ENCODE assay signal across 10 mouse cellular contexts in the genomic region with DNA sequence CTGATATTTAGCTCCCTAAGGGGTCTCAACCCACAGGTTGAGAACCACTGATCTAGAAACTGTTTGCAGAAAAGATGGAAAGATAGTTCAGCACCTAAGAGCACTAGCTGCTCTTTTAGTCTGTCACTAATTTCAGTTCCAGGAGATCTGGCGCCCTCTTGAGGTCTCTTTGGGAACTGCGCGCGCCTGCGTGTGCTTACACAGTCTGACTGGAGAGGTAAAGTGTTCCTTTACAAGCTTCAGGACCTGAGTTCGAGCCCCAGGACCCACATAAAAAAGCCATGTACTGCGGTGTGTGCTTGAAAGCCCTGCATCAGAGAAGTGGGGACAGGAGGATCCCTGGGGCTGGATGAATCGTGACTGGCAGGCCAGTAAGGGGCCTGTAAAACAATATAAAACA. TPM values are rescaled to one million over a fixed set of nuclear protein-coding genes. Genes with fewer than 3 reads are reported as not detected.
A peak's percentile ranks its signal among the peaks of the same experiment; 100 is the strongest.
DNase-seq lines count a peak whose midpoint lies in the region; ATAC-seq and TF ChIP-seq lines count a peak whose summit lies in the region.
"Had no signal": no experiment of that assay in that cellular context is flagged by ENCODE, and none has a peak within 500 bp of the region (broad histone marks: within the 10 kb centered on the region; RNA-seq: fewer than 3 reads in every experiment).

No protein-coding gene starts in this region.

- no peaks in the 10 kb centered on the region for H3K36me3 ChIP-seq in heart, adult 2 months (ENCODE audit: control insufficient read depth, insufficient read depth, low read length)
- no peaks in the 10 kb centered on the region for H3K36me3 ChIP-seq in heart, embryonic 10.5 days
- H3K36me3 ChIP-seq in limb, embryonic 11.5 days (ENCODE audit: control insufficient read depth, insufficient read depth, low read length), result no peaks in the 10 kb centered on the region
- no peaks in the 10 kb centered on the region for H3K36me3 ChIP-seq in small intestine, adult 2 months (ENCODE audit: control insufficient read depth, insufficient read depth, low read length)
- H3K36me3 ChIP-seq: embryonic facial prominence, embryonic 12.5 days; limb, embryonic 12.5 days had no signal

- peak in 1 of 2 experiments; percentile 70 for DNase-seq in heart, adult 2 months
- no peak for DNase-seq in heart, embryonic 10.5 days (ENCODE audit: low spot score)
- peak; percentile 58 for DNase-seq in right cerebral cortex, postnatal 4 days
- no peak for DNase-seq in right cerebral cortex, adult 18-20 months
- peak; percentile 17 for DNase-seq in brain, adult 2 months (ENCODE audit: low read depth, low spot score)
- DNase-seq in limb, embryonic 11.5 days (ENCODE audit: low spot score), result peak; percentile 67
- no peak for DNase-seq in layer of hippocampus, postnatal 36 days

- no peak for ATAC-seq in limb, embryonic 11.5 days (ENCODE audit: insufficient number of reproducible peaks, low FRiP score, low TSS enrichment, low read depth)

- H3K27me3 ChIP-seq in heart, adult 2 months (ENCODE audit: control insufficient read depth, insufficient read depth, low read length), result no peaks in the 10 kb centered on the region
- H3K27me3 ChIP-seq in heart, embryonic 10.5 days (ENCODE audit: insufficient read depth, poor library complexity, severe bottlenecking), result no peaks in the 10 kb centered on the region
- H3K27me3 ChIP-seq in limb, embryonic 11.5 days (ENCODE audit: control insufficient read depth, insufficient read depth, low read length), result no peaks in the 10 kb centered on the region
- no peaks in the 10 kb centered on the region; the same call in 1 of the 2 replicates for H3K27me3 ChIP-seq in small intestine, adult 2 months (ENCODE audit: control insufficient read depth, insufficient read depth, low read length)
- H3K27me3 ChIP-seq: embryonic facial prominence, embryonic 12.5 days; limb, embryonic 12.5 days had no signal

- no peak overlapping the region for H3K4me3 ChIP-seq in heart, adult 2 months
- no peak overlapping the region for H3K4me3 ChIP-seq in heart, embryonic 10.5 days
- H3K4me3 ChIP-seq in limb, embryonic 11.5 days (ENCODE audit: low read depth, low read length), result no peak overlapping the region
- H3K4me3 ChIP-seq in small intestine, adult 2 months (ENCODE audit: low read depth, low read length), result no peak overlapping the region
- H3K4me3 ChIP-seq: embryonic facial prominence, embryonic 12.5 days; limb, embryonic 12.5 days had no signal

- H3K9ac ChIP-seq in heart, adult 2 months (ENCODE audit: low read depth, low read length), result no peak overlapping the region
- H3K9ac ChIP-seq in limb, embryonic 11.5 days (ENCODE audit: low read length), result no peak overlapping the region
- H3K9ac ChIP-seq: embryonic facial prominence, embryonic 12.5 days; limb, embryonic 12.5 days had no signal

- no peak for TF ChIP-seq POLR2A in heart, adult 2 months (IDR thresholded peaks at IDR 0.05; ENCODE audit: insufficient read depth, low read depth, low read length)
- TF ChIP-seq POLR2A in small intestine, adult 2 months (IDR thresholded peaks at IDR 0.05; ENCODE audit: low read depth, low read length), result no peak

- 40% methylated on average over 8 of the region's 8 CpGs for WGBS in heart, adult 2 months
- WGBS in heart, embryonic 10.5 days, result 46% methylated on average over 8 of the region's 8 CpGs
- WGBS in limb, embryonic 11.5 days, result 51% methylated on average over 8 of the region's 8 CpGs
- 48% methylated on average over 8 of the region's 8 CpGs for WGBS in small intestine, adult 2 months

- peak; percentile 94 for TF ChIP-seq CTCF in heart, adult 2 months (IDR thresholded peaks at IDR 0.05)
- peak; percentile 83; the same call in 1 of the 2 replicates for TF ChIP-seq CTCF in small intestine, adult 2 months (IDR thresholded peaks at IDR 0.05; ENCODE audit: extremely low read depth, insufficient read length, insufficient replicate concordance, low read depth, low read length)

- no peak for TF ChIP-seq EP300 in heart, adult 2 months (IDR thresholded peaks at IDR 0.05; ENCODE audit: insufficient read depth, low read depth, low read length)

- H3K27ac ChIP-seq in heart, adult 2 months, result no peak overlapping the region
- no peak overlapping the region for H3K27ac ChIP-seq in heart, embryonic 10.5 days
- no peak overlapping the region for H3K27ac ChIP-seq in limb, embryonic 11.5 days (replicated peaks; ENCODE audit: low read depth, low read length)
- no peak overlapping the region for H3K27ac ChIP-seq in small intestine, adult 2 months (ENCODE audit: insufficient read depth, low read depth, low read length)
- H3K27ac ChIP-seq: embryonic facial prominence, embryonic 12.5 days; limb, embryonic 12.5 days had no signal

- no peaks in the 10 kb centered on the region for H3K9me3 ChIP-seq in heart, embryonic 10.5 days
- H3K9me3 ChIP-seq in limb, embryonic 11.5 days (ENCODE audit: control insufficient read depth, low read length), result peaks cover 4% of the 10 kb centered on the region; the same call in 1 of the 2 replicates

- intact Hi-C loops in heart, adult 2 months (cut with DNase I), result no loop called here

- no peaks in the 10 kb centered on the region for H3K79me2 ChIP-seq in heart, adult 2 months (replicated peaks; ENCODE audit: control insufficient read depth, insufficient read depth, low read length)

- H3K4me1 ChIP-seq in heart, adult 2 months (ENCODE audit: control insufficient read depth, insufficient read depth, low read length), result no peaks in the 10 kb centered on the region
- H3K4me1 ChIP-seq in heart, embryonic 10.5 days, result no peaks in the 10 kb centered on the region
- H3K4me1 ChIP-seq in limb, embryonic 11.5 days (ENCODE audit: control insufficient read depth, insufficient read depth, low read length), result no peaks in the 10 kb centered on the region
- no peaks in the 10 kb centered on the region for H3K4me1 ChIP-seq in small intestine, adult 2 months (ENCODE audit: control insufficient read depth, insufficient read depth, insufficient read length, low read length)
- H3K4me1 ChIP-seq: embryonic facial prominence, embryonic 12.5 days; limb, embryonic 12.5 days had no signal

- no peak overlapping the region for H3K4me2 ChIP-seq in limb, embryonic 11.5 days (ENCODE audit: low read depth, severe bottlenecking)
- H3K4me2 ChIP-seq: embryonic facial prominence, embryonic 12.5 days; limb, embryonic 12.5 days had no signal

RNA-seq across cellular contexts. Expression of a gene that starts 2.1 kb away (rescaled TPM):
- not detected for total RNA-seq in heart, adult 2 months (2021)
- not detected in 2 replicates for polyA plus RNA-seq in heart, adult 2 months (2012; rRNA removed)
- not detected in 2 replicates for polyA plus RNA-seq in heart, embryonic 10.5 days (2016; fragmentation: Nextera tagmentation; extraction: Ambion mirVana)
- polyA plus RNA-seq in limb, embryonic 11.5 days (2014; fragmentation: Nextera tagmentation; extraction: Ambion mirVana), result not detected in 2 replicates
- polyA plus RNA-seq in small intestine, adult 2 months (2012; rRNA removed), result not detected in 2 replicates
- not detected for total RNA-seq in layer of hippocampus, postnatal 36 days (2021)
- polyA plus RNA-seq: embryonic facial prominence, embryonic 12.5 days; limb, embryonic 12.5 days had no signal

RNA-seq across cellular contexts. Expression of a gene that starts 28.8 kb away (rescaled TPM):
- total RNA-seq in heart, adult 2 months (2021), result under 1 TPM in 1 of 2 experiments, not detected in 1; 0.14 TPM
- 0.35 and 0.66 TPM in 2 replicates for polyA plus RNA-seq in heart, adult 2 months (2012; rRNA removed)
- polyA plus RNA-seq in heart, embryonic 10.5 days (2016; fragmentation: Nextera tagmentation; extraction: Ambion mirVana), result 0.09 TPM in 1 of 2 replicates, not detected in the other
- not detected in 2 replicates for polyA plus RNA-seq in limb, embryonic 11.5 days (2014; fragmentation: Nextera tagmentation; extraction: Ambion mirVana)
- 0.47 and 1.3 TPM in 2 replicates for polyA plus RNA-seq in small intestine, adult 2 months (2012; rRNA removed)
- not detected for total RNA-seq in layer of hippocampus, postnatal 36 days (2021)
- polyA plus RNA-seq: embryonic facial prominence, embryonic 12.5 days; limb, embryonic 12.5 days had no signal

RNA-seq across cellular contexts. Expression of a gene that starts 31.1 kb away (rescaled TPM):
- total RNA-seq in heart, adult 2 months (2021), result 10 to 100 TPM; 20.1 to 24.5 TPM
- 18.1 and 34.0 TPM in 2 replicates for polyA plus RNA-seq in heart, adult 2 months (2012; rRNA removed)
- 12.9 and 15.0 TPM in 2 replicates for polyA plus RNA-seq in heart, embryonic 10.5 days (2016; fragmentation: Nextera tagmentation; extraction: Ambion mirVana)
- 3.9 and 4.7 TPM in 2 replicates for polyA plus RNA-seq in limb, embryonic 11.5 days (2014; fragmentation: Nextera tagmentation; extraction: Ambion mirVana)
- polyA plus RNA-seq in small intestine, adult 2 months (2012; rRNA removed), result 5.7 and 14.3 TPM in 2 replicates
- total RNA-seq in layer of hippocampus, postnatal 36 days (2021), result 10 to 100 TPM; 11.5 to 14.9 TPM

RNA-seq across cellular contexts. Expression of a gene that starts 38.1 kb away (rescaled TPM):
- total RNA-seq in heart, adult 2 months (2021), result not detected
- polyA plus RNA-seq in heart, adult 2 months (2012; rRNA removed), result not detected in 2 replicates
- not detected in 2 replicates for polyA plus RNA-seq in heart, embryonic 10.5 days (2016; fragmentation: Nextera tagmentation; extraction: Ambion mirVana)
- not detected in 2 replicates for polyA plus RNA-seq in limb, embryonic 11.5 days (2014; fragmentation: Nextera tagmentation; extraction: Ambion mirVana)
- 0.13 TPM in 1 of 2 replicates, not detected in the other for polyA plus RNA-seq in small intestine, adult 2 months (2012; rRNA removed)
- total RNA-seq in layer of hippocampus, postnatal 36 days (2021), result 1 to 10 TPM; 1.2 to 1.9 TPM

Comparison
In these comparisons a context has a peak if more than half of its experiments do, and no peak if none do; other contexts are left out.
1. DNase-seq: peak in right cerebral cortex, postnatal 4 days (single experiment), brain, adult 2 months (single experiment) and limb, embryonic 11.5 days (single experiment); none in heart, embryonic 10.5 days (single experiment), right cerebral cortex, adult 18-20 months (single experiment) and layer of hippocampus, postnatal 36 days (0 of 2).